9 mouse cellular contexts compared by ENCODE assay signal in genomic region chr3:119894035-119894434, GRCm38 (mm10).
DNase-seq lines count a peak whose midpoint lies in the region; ATAC-seq and TF ChIP-seq lines count a peak whose summit lies in the region.
"Had no signal": no experiment of that assay in that cellular context is flagged by ENCODE, and none has a peak within 500 bp of the region (broad histone marks: within the 10 kb centered on the region; RNA-seq: fewer than 3 reads in every experiment).

No protein-coding gene starts in this region.

- H3K4me3 ChIP-seq in heart, embryonic 13.5 days = peak overlapping the region; percentile 38
- H3K4me3 ChIP-seq in forebrain, embryonic 16.5 days (replicated peaks; ENCODE audit: low read length) = peak overlapping the region; percentile 34
- no peak overlapping the region for H3K4me3 ChIP-seq in liver, postnatal 0 days (ENCODE audit: low read depth, low read length)

- no peak for TF ChIP-seq EP300 in liver, postnatal 0 days (IDR thresholded peaks at IDR 0.05; ENCODE audit: low read depth)

- H3K9ac ChIP-seq in heart, embryonic 13.5 days = no peak overlapping the region
- H3K9ac ChIP-seq in forebrain, embryonic 16.5 days (replicated peaks; ENCODE audit: low read depth, low read length) = no peak overlapping the region
- H3K9ac ChIP-seq in liver, postnatal 0 days (replicated peaks) = no peak overlapping the region

- TF ChIP-seq CTCF in liver, postnatal 0 days (IDR thresholded peaks at IDR 0.05; ENCODE audit: low read depth) = no peak

- 31% methylated on average over 10 of the region's 10 CpGs for WGBS in heart, embryonic 13.5 days
- WGBS in forebrain, embryonic 16.5 days = 29% methylated on average over 10 of the region's 10 CpGs
- WGBS in liver, postnatal 0 days (ENCODE audit: insufficient replicate concordance) = 56% methylated on average over 10 of the region's 10 CpGs

- H3K9me3 ChIP-seq in heart, embryonic 13.5 days = no peaks in the 10 kb centered on the region
- no peaks in the 10 kb centered on the region for H3K9me3 ChIP-seq in forebrain, embryonic 16.5 days (ENCODE audit: control insufficient read depth, low read length)
- no peaks in the 10 kb centered on the region for H3K9me3 ChIP-seq in liver, postnatal 0 days (ENCODE audit: low read length)

- H3K4me2 ChIP-seq in heart, embryonic 13.5 days = peak overlapping the region; percentile 67
- peak overlapping the region; percentile 63 for H3K4me2 ChIP-seq in forebrain, embryonic 16.5 days (ENCODE audit: low read length)
- peak overlapping the region; percentile 47; the same call in 1 of the 2 replicates for H3K4me2 ChIP-seq in liver, postnatal 0 days (ENCODE audit: low read depth, low read length)

- H3K27ac ChIP-seq in heart, embryonic 13.5 days (replicated peaks) = no peak overlapping the region
- H3K27ac ChIP-seq in forebrain, embryonic 16.5 days (ENCODE audit: low read length) = no peak overlapping the region
- H3K27ac ChIP-seq in liver, postnatal 0 days (ENCODE audit: low read depth) = no peak overlapping the region

- H3K4me1 ChIP-seq in heart, embryonic 13.5 days = peaks cover 21% of the 10 kb centered on the region
- H3K4me1 ChIP-seq in forebrain, embryonic 16.5 days (replicated peaks; ENCODE audit: control insufficient read depth, insufficient read depth, low read length) = peaks cover 15% of the 10 kb centered on the region
- H3K4me1 ChIP-seq in liver, postnatal 0 days (ENCODE audit: insufficient read depth) = no peaks in the 10 kb centered on the region

- no peaks in the 10 kb centered on the region for H3K27me3 ChIP-seq in heart, embryonic 13.5 days (replicated peaks)
- no peaks in the 10 kb centered on the region for H3K27me3 ChIP-seq in forebrain, embryonic 16.5 days (replicated peaks; ENCODE audit: control insufficient read depth, insufficient read depth, low read length)
- H3K27me3 ChIP-seq in liver, postnatal 0 days (ENCODE audit: insufficient read depth, low read length) = no peaks in the 10 kb centered on the region

- DNase-seq in heart, adult 9 months (ENCODE audit: low spot score in 2 of 2) = no peak
- DNase-seq in adipocyte (ENCODE audit: low spot score) = peak; percentile 20
- DNase-seq in liver, postnatal 0 days = no peak
- no peak for DNase-seq in embryo, embryonic 10 days (ENCODE audit: low spot score)
- no peak for DNase-seq in thymus, adult 18-20 months
- DNase-seq in cerebellum, adult 9-11 months = no peak
- DNase-seq: right cerebral cortex, adult 18-20 months had no signal

- ATAC-seq in heart, embryonic 13.5 days (ENCODE audit: extremely low read depth, insufficient number of reproducible peaks, low FRiP score, low TSS enrichment) = no peak
- peak; percentile 41; the same call in 1 of the 2 replicates for ATAC-seq in forebrain, embryonic 16.5 days
- ATAC-seq in liver, postnatal 0 days = no peak

- no peaks in the 10 kb centered on the region for H3K36me3 ChIP-seq in heart, embryonic 13.5 days
- no peaks in the 10 kb centered on the region for H3K36me3 ChIP-seq in forebrain, embryonic 16.5 days (ENCODE audit: control insufficient read depth, insufficient read depth)
- H3K36me3 ChIP-seq in liver, postnatal 0 days (replicated peaks; ENCODE audit: insufficient read depth, low read length) = no peaks in the 10 kb centered on the region
